Mouse (Mus musculus) small intestine, adult 2 months (tissue): ENCODE data around the gene Mtor.

Source experiments
- CTCF ChIP-seq: fragments of 200-500 bp; IDR thresholded peaks from 2 replicates; pipeline ENCODE4 v1.5.1; 2012; ENCODE audit warnings: low read depth, mild to moderate bottlenecking, control low read depth, inconsistent platforms, low read length, moderate library complexity, mixed read lengths; ENCODE audit not compliant: insufficient replicate concordance, insufficient read length; ENCODE audit errors: extremely low read depth
- POLR2A ChIP-seq: fragments of 200-500 bp; IDR thresholded peaks from 2 replicates; pipeline ENCODE4 v1.6.1; 2012; ENCODE audit warnings: low read depth, mild to moderate bottlenecking, control low read depth, inconsistent platforms, low read length, moderate library complexity

- TF ChIP-seq CTCF (no peak), POLR2A (no peak)
Measured at GRCm38 (mm10) chr4:148460656-148461284, 12.4 kb downstream of the Mtor start.
